Mouse (Mus musculus) liver, adult 2 months (tissue): Measurements from ENCODE around the gene D430041D05Rik.

Experiments
- CTCF ChIP-seq: fragments of 200-500 bp; IDR thresholded peaks from 2 replicates; pipeline ENCODE4 v1.5.1; 2011; ENCODE audit warnings: low read depth, low read length, control low read depth
- POLR2A ChIP-seq: fragments of 200-500 bp; IDR thresholded peaks from 2 replicates; pipeline ENCODE4 v1.6.1; 2011; ENCODE audit warnings: low read length, control low read depth; ENCODE audit not compliant: insufficient read depth; ENCODE audit errors: extremely low read depth

DNA sequence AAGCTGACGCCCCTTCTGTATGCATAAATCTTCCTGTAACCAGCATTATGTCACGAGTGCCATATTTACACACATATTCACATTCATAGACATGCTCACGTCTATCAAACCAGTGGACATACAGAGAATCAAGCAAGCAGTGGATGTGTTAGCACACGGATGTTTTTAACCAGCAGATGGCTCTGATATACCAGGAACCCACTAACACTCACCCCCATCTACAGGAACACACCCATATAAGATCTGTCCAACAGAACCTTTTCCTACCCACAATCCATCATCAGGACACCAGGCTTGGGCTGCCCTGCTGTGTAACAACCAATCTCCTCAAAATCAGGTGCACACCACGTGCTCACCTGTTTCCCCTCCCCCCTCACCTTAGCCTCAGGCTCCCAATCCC is 76.9 kb downstream of the D430041D05Rik start:
- TF ChIP-seq POLR2A (no peak), CTCF (no peak)
